Mouse (Mus musculus) kidney, embryonic 15.5 days (tissue): ENCODE data around the gene Taok3. TPM values are rescaled to one million over a fixed set of nuclear protein-coding genes. Genes with fewer than 3 reads are reported as not detected.
A peak's percentile ranks its signal among the peaks of the same experiment; 100 is the strongest.

Experiments
- ATAC-seq: fragments of 200-750 bp; cut with Nextera tagmentation; replicated peaks from 2 replicates; pipeline ENCODE4 v1.8.0; 2017; ENCODE audit warnings: moderate TSS enrichment; ENCODE audit not compliant: low FRiP score
- H3K27ac ChIP-seq: fragments of 300-500 bp; sonication (generic); 2 replicates; pipeline ENCODE4 v1.5.1; 2015; ENCODE audit warnings: mild to moderate bottlenecking, inconsistent platforms
- H3K27me3 ChIP-seq: fragments of 300-500 bp; sonication (generic); 2 replicates; pipeline ENCODE4 v1.6.1; 2015; ENCODE audit warnings: inconsistent platforms
- H3K36me3 ChIP-seq: fragments of 300-500 bp; sonication (generic); 2 replicates; pipeline ENCODE4 v1.6.1; 2015; ENCODE audit warnings: inconsistent platforms
- H3K4me1 ChIP-seq: fragments of 300-500 bp; sonication (generic); 2 replicates; pipeline ENCODE4 v1.6.1; 2015; ENCODE audit warnings: inconsistent platforms
- H3K4me2 ChIP-seq: fragments of 300-500 bp; sonication (generic); 2 replicates; pipeline ENCODE4 v1.6.1; 2015; ENCODE audit warnings: moderate library complexity, mild to moderate bottlenecking, inconsistent platforms
- H3K4me3 ChIP-seq: fragments of 300-500 bp; sonication (generic); replicated peaks from 2 replicates; pipeline ENCODE4 v1.5.1; 2015; ENCODE audit warnings: mild to moderate bottlenecking, inconsistent platforms
- H3K9ac ChIP-seq: fragments of 300-500 bp; sonication (generic); 2 replicates; pipeline ENCODE4 v1.6.1; 2015; ENCODE audit warnings: mild to moderate bottlenecking, inconsistent platforms
- H3K9me3 ChIP-seq: fragments of 300-500 bp; sonication (generic); replicated peaks from 2 replicates; pipeline ENCODE4 v1.6.1; 2016; ENCODE audit warnings: inconsistent platforms
- WGBS: fragments of 180-500 bp; shearing (Covaris S2); methylation state at CpG from one replicate; pipeline ENCODE4 v1.1.7; 2015; ENCODE audit warnings: mixed read lengths; 5-methylcytosine and 5-hydroxymethylcytosine counted together
- polyA plus RNA-seq: library from polyadenylated mRNA; unstranded; fragments of >200 nt; fragmentation: Nextera tagmentation; extraction: Ambion mirVana; gene quantifications from 2 replicates; pipeline ENCODE4 v1.2.1, GENCODE M21; 2015

Gene Taok3
- polyA plus RNA-seq, 1 experiment from 2014 or later, result 17.1 TPM

DNA sequence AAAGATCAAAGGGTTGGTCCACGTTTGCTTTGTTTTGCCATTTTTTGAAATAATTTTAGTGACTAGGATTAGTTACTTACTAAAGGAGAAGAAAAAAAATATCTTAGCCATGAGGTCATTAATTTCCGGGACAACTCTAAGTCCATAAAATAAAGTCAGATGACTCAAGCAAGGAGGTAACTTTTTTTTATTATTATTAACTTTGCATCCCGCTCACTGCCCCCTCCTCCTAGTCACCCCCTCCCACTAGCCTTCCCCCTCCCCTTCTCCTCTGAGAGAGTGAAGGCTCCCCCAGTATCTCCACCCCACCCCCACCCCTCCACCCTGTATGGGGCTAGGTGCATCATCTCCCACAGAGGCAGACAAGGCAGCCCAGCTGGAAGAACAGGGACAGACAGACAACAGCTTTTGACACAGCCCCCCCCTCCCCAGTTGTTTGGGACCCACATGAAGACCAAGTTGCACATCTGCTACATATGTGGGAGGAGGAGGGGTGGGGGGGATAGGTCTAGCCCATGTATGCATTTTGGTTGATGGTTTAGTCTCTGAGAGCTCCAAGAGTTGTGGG, 15.0 kb downstream of the Taok3 start:
- no peak for ATAC-seq
- H3K36me3 ChIP-seq, result no peaks in the 10 kb centered on the region
- WGBS, result 32% methylated on average over 3 of the region's 3 CpGs
- peak overlapping the region; percentile 68 for H3K27ac ChIP-seq
- no peaks in the 10 kb centered on the region for H3K9me3 ChIP-seq
- H3K4me3 ChIP-seq, result no peak overlapping the region
- H3K9ac ChIP-seq, result 0 out of 2 replicates have a peak overlapping the region, but pooled peaks have one; percentile 21
- peaks cover 48% of the 10 kb centered on the region for H3K4me1 ChIP-seq
- no peaks in the 10 kb centered on the region for H3K27me3 ChIP-seq
- H3K4me2 ChIP-seq, result peak overlapping the region; percentile 43

DNA sequence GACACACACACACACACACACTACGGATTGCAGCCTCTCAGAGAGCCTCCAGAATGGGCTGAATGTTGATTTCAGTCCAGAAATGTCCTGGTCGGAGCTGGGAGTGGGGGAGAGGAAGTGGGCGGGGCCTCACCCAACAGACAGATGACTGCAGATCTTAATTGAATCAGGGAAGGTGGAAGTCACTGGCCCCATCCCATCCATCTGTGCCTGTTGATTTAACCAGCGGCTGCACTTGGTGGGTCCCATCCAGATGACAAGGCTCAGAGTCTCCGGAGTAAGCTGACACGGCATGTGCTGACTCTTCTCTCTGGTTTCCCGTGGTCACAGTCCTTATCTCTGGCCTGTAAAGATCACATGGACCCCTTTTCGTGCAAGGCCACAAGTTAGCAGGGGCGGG, 15.9 kb downstream of the Taok3 start:
- H3K9ac ChIP-seq, result no peak overlapping the region
- H3K9me3 ChIP-seq, result no peaks in the 10 kb centered on the region
- peak overlapping the region; percentile 68 for H3K27ac ChIP-seq
- WGBS, result 4% methylated on average over 9 of the region's 9 CpGs
- H3K4me1 ChIP-seq, result peaks cover 48% of the 10 kb centered on the region
- H3K4me3 ChIP-seq, result peak overlapping the region; percentile 9; the same call in 1 of the 2 replicates
- ATAC-seq, result peak; percentile 85
- no peaks in the 10 kb centered on the region for H3K36me3 ChIP-seq
- no peaks in the 10 kb centered on the region for H3K27me3 ChIP-seq
- peak overlapping the region; percentile 43 for H3K4me2 ChIP-seq

DNA sequence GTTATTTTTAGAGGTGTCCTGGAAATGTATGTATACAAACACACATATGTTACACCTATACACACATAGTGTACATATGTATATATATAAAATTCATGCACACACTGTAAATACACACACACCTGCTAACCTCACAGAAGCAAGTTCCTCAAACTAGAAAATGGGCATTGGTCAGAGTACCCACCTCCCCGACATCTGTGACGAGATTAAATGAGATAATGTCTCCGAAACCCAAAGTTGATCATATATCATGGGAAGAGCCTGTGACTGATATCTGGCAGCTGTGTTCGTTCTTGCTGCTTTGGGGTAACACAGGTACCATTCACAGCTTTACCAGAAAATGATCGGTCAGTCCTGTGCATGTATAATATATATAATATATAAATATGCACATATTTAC, 16.6 kb downstream of the Taok3 start:
- no peak overlapping the region for H3K27ac ChIP-seq
- H3K4me3 ChIP-seq, result no peak overlapping the region
- WGBS, result 87% methylated on average over 5 of the region's 5 CpGs
- no peak overlapping the region for H3K9ac ChIP-seq
- no peak overlapping the region for H3K4me2 ChIP-seq
- H3K27me3 ChIP-seq, result no peaks in the 10 kb centered on the region
- no peaks in the 10 kb centered on the region for H3K36me3 ChIP-seq
- ATAC-seq, result no peak
- H3K9me3 ChIP-seq, result no peaks in the 10 kb centered on the region
- peaks cover 48% of the 10 kb centered on the region for H3K4me1 ChIP-seq

DNA sequence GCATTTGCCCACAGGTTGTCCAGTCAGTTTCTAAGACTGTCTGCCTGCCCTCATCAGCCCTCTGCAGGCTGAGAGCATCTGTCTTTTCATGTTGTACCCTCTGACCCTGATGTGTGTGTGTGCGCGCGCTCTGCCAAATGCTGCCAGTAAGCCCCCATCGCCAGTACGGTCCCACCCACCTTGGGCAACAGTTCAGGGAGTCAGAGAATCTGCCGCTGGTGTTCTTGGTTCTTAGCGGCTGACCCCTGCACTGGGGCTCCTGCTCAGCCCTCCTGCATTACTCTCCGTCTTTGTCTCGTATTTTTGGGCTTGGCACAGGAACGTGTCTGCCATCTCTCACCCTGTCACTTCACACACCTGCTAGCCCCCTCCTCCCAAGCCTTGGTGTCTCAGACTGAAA, 17.1 kb downstream of the Taok3 start:
- Histone ChIP-seq H3K9me3 (no peaks in the 10 kb centered on the region), H3K4me2 (peak overlapping the region; percentile 36)
- no peak; the same call in 1 of the 2 replicates for ATAC-seq

DNA sequence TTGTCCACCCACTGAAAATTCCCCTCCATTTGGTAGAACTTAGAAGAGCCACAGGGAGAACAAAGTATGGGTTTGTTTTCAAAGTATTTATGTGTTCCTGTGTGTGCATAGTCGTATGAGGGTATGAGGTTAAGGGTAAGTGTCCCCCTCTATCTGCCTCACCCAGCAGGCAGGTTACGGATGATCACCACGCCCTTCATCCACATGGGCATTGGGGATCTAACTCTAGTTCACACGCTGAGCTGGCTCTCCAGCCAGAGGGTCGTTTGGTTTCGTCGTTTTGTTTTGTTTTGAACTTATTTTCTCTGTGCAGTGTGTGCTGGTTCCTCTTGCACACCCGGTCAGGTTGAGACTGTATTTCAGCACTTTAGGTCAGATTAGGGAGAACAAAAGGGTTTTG, 17.7 kb downstream of the Taok3 start:
- Histone ChIP-seq H3K9ac (no peak overlapping the region), H3K9me3 (no peaks in the 10 kb centered on the region), H3K4me2 (peak overlapping the region; percentile 36; the same call in 1 of the 2 replicates), H3K4me3 (no peak overlapping the region), H3K36me3 (no peaks in the 10 kb centered on the region), H3K27ac (peak overlapping the region; percentile 22; the same call in 1 of the 2 replicates), H3K27me3 (no peaks in the 10 kb centered on the region), H3K4me1 (peaks cover 48% of the 10 kb centered on the region)
- ATAC-seq, result no peak
- WGBS, result 57% methylated on average over 8 of the region's 8 CpGs

More for the DNA sequence above, 17.1 kb downstream of the Taok3 start:
- WGBS, result 50% methylated on average over 10 of the region's 10 CpGs
- H3K27me3 ChIP-seq, result no peaks in the 10 kb centered on the region
- no peaks in the 10 kb centered on the region for H3K36me3 ChIP-seq
- peak overlapping the region; percentile 14; the same call in 1 of the 2 replicates for H3K27ac ChIP-seq
- no peak overlapping the region for H3K4me3 ChIP-seq
- no peak overlapping the region for H3K9ac ChIP-seq
- peaks cover 48% of the 10 kb centered on the region for H3K4me1 ChIP-seq

DNA sequence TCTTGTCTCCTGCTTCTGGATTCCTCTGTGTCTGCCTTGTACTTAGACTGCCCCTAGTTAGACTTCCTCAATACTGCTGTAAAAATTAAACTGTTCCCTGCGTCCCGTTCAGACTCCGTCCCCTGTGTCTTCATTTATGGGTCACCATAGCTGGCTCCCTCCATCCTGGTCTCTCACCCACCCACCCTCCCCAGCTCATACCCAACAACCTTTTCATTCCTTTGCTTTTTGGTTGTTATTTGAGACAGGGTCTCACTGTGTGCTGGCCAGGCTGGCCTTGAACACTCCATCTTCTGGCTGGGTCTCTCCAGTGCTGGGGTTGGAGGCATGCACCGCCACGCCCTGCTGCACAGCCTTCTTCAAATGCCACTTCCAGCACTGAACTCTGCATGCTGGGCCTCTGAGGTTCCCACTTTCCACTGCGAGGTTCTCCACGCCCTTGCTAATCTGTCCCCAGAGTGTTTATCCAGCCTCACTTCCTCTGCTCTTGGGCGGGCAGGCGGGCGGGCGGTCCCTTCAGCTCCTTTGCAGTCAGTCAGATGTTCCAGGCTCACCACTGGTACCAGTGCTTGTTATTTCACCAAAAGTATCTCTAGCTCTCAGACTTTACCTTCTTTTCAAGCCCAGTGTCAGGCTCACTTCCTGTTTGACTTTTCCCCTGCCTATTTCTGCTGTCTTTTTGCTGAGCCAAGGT, 18.5 kb downstream of the Taok3 start:
- H3K27ac ChIP-seq, result peak overlapping the region; percentile 27; the same call in 1 of the 2 replicates
- no peak overlapping the region for H3K4me2 ChIP-seq
- H3K9ac ChIP-seq, result no peak overlapping the region
- no peak overlapping the region for H3K4me3 ChIP-seq
- H3K36me3 ChIP-seq, result no peaks in the 10 kb centered on the region
- H3K9me3 ChIP-seq, result no peaks in the 10 kb centered on the region
- peak; percentile 38 for ATAC-seq
- no peaks in the 10 kb centered on the region for H3K27me3 ChIP-seq
- 63% methylated on average over 11 of the region's 11 CpGs for WGBS
- peaks cover 48% of the 10 kb centered on the region for H3K4me1 ChIP-seq

DNA sequence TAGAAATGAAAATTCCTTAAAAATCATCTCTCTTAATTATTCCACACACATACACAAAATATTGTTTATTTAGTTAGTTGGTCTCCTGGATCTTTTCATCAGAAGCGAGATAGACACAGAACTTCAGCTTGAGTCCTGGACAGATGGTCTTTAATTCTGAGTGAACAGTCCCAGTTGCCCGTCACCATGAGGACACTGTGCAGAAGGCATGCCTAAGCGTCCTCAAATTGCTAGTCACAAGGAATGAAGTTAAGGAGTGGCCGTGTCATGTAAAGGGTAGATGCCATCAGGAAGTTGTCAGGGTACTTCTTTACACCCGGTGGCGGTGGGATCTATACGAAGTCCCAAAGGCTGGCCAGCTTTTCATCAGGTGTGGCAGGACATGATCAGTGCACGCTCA, 19.9 kb downstream of the Taok3 start:
- H3K27ac ChIP-seq, result no peak overlapping the region
- H3K4me2 ChIP-seq, result no peak overlapping the region
- WGBS, result 77% methylated on average over 8 of the region's 8 CpGs
- H3K4me3 ChIP-seq, result no peak overlapping the region
- no peaks in the 10 kb centered on the region for H3K9me3 ChIP-seq
- H3K9ac ChIP-seq, result no peak overlapping the region
- no peaks in the 10 kb centered on the region for H3K27me3 ChIP-seq
- H3K36me3 ChIP-seq, result no peaks in the 10 kb centered on the region
- ATAC-seq, result no peak
- peaks cover 40% of the 10 kb centered on the region for H3K4me1 ChIP-seq

DNA sequence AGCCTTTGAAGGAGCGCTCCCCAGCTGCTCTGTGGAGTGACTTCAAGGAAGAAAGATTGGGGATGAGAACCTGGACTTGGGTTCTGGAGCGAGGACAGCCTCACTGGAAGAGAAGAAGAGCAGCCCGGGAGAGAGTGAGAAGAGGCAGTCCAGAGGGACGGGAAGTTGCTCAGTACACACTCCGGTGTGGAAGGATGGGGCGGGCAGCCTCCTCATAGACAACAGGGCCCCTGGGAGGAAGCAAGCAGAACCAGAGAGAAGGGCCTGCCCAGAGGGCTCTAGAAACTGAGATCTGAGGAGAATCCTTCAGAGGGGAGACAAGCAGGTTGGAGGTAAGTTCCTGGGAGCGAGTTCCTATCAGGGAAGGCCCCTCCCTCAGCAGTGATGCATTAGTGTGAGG, 20.4 kb downstream of the Taok3 start:
- Histone ChIP-seq H3K27me3 (no peaks in the 10 kb centered on the region), H3K4me2 (no peak overlapping the region), H3K9me3 (no peaks in the 10 kb centered on the region), H3K4me3 (no peak overlapping the region), H3K27ac (no peak overlapping the region), H3K9ac (no peak overlapping the region), H3K4me1 (peaks cover 34% of the 10 kb centered on the region), H3K36me3 (no peaks in the 10 kb centered on the region)
- no peak for ATAC-seq
- 68% methylated on average over 7 of the region's 7 CpGs for WGBS

DNA sequence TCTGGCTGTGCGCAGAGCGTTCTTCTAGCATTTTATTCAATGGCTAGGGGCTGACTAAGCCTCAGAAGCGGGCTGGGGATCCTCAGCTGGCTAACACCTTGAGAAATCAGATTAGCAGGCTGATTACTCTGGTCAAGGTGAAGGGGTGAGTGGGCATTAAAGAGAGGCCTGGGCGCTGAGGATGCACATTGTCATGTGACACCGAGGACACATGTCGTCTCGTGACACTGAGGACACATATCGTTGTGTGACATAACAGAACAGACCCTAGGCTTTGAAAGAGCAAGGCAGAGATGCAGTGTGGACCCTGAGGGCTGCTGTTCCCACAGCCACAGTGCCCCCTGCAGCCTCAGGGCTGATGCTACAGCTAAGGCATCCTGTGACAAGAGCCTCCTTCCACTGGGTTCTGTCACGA, 23.8 kb downstream of the Taok3 start:
- no peak overlapping the region for H3K27ac ChIP-seq
- H3K36me3 ChIP-seq, result no peaks in the 10 kb centered on the region
- H3K27me3 ChIP-seq, result no peaks in the 10 kb centered on the region
- H3K4me1 ChIP-seq, result peaks cover 2% of the 10 kb centered on the region
- H3K4me2 ChIP-seq, result no peak overlapping the region
- H3K4me3 ChIP-seq, result no peak overlapping the region
- 0 out of 2 replicates have a peak, but pooled peaks have one; percentile 43 for ATAC-seq
- no peaks in the 10 kb centered on the region for H3K9me3 ChIP-seq
- H3K9ac ChIP-seq, result no peak overlapping the region
- WGBS, result 57% methylated on average over 9 of the region's 9 CpGs

DNA sequence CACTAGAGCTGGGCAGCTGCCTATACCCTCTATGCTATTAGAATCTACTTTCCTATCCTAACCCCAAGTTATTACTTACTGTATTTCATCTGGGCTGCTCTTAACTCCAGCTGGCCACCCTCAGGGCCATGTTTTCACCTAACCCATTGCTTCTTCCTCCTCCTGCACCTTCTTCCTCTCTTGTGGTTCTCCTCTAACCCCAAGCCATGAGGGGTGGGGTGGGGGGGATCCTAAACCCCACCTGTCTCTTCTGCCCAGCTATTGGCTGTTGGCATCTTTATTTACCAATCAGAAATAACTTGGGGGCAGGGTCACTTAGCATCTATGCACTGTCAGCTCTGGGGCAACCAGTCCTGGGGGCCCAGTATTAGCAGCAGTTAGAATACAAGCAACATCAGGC, 26.2 kb downstream of the Taok3 start:
- no peak overlapping the region for H3K27ac ChIP-seq
- peaks cover 3% of the 10 kb centered on the region; the same call in 1 of the 2 replicates for H3K4me1 ChIP-seq
- no peak overlapping the region for H3K4me2 ChIP-seq
- no peaks in the 10 kb centered on the region for H3K27me3 ChIP-seq
- no peaks in the 10 kb centered on the region for H3K9me3 ChIP-seq
- H3K9ac ChIP-seq, result no peak overlapping the region
- ATAC-seq, result no peak
- H3K36me3 ChIP-seq, result no peaks in the 10 kb centered on the region
- no peak overlapping the region for H3K4me3 ChIP-seq

DNA sequence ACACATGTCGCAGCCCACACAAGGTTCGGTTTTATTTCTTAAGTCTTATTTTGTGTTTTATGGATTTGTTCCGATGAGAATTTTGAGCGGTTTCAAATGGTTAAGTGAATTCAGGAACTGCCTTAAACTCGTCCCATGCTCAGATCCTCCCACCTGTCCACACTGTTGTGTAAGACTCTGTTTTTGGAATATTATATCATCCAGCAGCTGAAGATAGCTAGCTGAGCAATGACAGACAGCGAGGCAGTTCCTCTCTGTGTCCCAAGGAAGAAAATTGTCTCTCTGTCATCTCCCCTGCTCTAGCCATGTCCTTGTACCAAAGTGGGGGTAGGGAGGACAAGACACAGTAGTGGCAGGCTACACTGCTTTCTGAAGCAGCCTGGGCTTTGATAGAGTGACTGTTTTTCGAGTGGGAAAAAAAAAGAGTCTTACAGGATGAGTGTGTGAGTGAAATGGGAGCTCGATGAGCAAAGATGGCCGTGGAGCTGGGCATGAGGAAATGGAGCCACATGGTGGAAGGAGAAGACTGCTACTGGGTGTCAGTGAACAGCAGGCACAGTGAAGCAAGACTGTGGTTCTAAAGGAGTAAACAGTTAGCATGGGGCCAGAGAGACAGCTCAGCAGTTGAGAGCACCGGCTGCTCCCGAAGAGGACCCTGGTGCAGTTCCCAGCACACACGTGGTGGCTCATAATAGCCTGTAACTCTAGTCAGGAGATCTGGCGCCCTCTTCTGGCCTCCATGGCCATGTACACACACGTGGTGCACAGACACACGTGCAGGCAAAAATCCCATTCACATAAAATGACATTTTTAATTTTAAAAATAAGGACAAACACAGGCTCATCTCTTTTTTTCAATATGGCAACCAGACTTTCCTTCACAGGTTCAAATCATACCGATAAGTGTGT, 27.5 kb downstream of the Taok3 start:
- no peak overlapping the region for H3K4me2 ChIP-seq
- H3K9me3 ChIP-seq, result no peaks in the 10 kb centered on the region
- H3K4me3 ChIP-seq, result no peak overlapping the region
- no peaks in the 10 kb centered on the region for H3K36me3 ChIP-seq
- no peaks in the 10 kb centered on the region for H3K27me3 ChIP-seq
- H3K4me1 ChIP-seq, result peaks cover 3% of the 10 kb centered on the region; the same call in 1 of the 2 replicates
- no peak overlapping the region for H3K9ac ChIP-seq
- ATAC-seq, result no peak
- 92% methylated on average over 16 of the region's 16 CpGs for WGBS
- H3K27ac ChIP-seq, result no peak overlapping the region
